Mouse (Mus musculus): ENCODE measurements at regions not wholly inside any gene's neighbourhood (a gene's known extent, or its start where the extent isn't known, plus 50 kb on each side); places are given as distances from the start of the nearest gene placed in this dataset.
A peak's percentile ranks its signal among the peaks of the same experiment; 100 is the strongest.

DNA sequence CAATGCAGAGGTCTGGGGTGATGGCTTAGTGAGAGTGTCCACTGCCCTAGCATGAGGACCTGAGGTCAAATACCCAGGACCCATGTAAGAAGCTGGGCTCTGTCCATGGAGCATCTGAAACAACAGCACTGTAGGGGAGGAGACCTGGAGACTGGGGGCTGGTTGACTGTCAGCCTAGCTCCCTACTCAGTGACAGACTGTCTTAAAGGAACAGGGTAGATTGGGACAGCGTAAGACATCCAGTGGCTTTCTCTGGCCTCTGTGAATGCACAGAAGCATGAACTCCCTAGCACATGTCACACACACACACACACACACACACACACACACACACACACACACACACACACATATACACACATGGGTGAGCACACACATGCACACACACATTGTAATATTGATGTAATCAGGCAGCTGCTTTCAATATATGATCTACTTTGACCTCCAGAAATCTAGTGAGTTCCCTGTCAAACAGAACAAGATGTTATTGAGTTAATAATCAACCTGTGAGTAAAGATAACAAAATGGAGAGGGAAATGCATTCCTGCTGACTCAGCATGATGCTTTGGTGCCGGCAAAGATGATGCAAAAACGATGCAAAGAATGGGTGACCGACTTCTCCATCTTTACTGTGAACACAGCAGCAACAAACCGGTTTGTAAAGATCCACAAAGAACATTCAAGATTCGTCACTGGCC, 133.6 kb upstream of the Zfp217 start:
- Histone ChIP-seq H3K36me3 (ENCODE audit: control insufficient read depth, insufficient read depth, low read length) (no peaks in the 10 kb centered on the region), H3K4me3 (ENCODE audit: low read depth, low read length) (no peak overlapping the region), H3K4me2 (ENCODE audit: low read length) (no peak overlapping the region), H3K9ac (ENCODE audit: low read depth, low read length) (no peak overlapping the region), H3K4me1 (ENCODE audit: control insufficient read depth, insufficient read depth, low read length) (peaks cover 2% of the 10 kb centered on the region; the same call in 1 of the 2 replicates), H3K27ac (ENCODE audit: low read length) (no peak overlapping the region), H3K27me3 (ENCODE audit: control insufficient read depth, insufficient read depth, low read depth, low read length) (no peaks in the 10 kb centered on the region), H3K9me3 (replicated peaks; ENCODE audit: control insufficient read depth, low read length, poor library complexity, severe bottlenecking) (no peaks in the 10 kb centered on the region)
- no peak for ATAC-seq
- WGBS, result 79% methylated on average over 6 of the region's 6 CpGs

GRCm38 (mm10) chr2:170280733-170281132, 132.8 kb upstream of the Zfp217 start:
- WGBS, result 60% methylated on average over 6 of the region's 6 CpGs
- no peaks in the 10 kb centered on the region for H3K4me1 ChIP-seq (ENCODE audit: control insufficient read depth, insufficient read depth, low read length)

GRCm38 (mm10) chr2:170277896-170278295, 130.0 kb upstream of the Zfp217 start:
- H3K27me3 ChIP-seq (ENCODE audit: control insufficient read depth, insufficient read depth, low read depth, low read length), result no peaks in the 10 kb centered on the region
- H3K4me3 ChIP-seq (ENCODE audit: low read depth, low read length), result no peak overlapping the region
- H3K9ac ChIP-seq (ENCODE audit: low read depth, low read length), result no peak overlapping the region
- 82% methylated on average over 8 of the region's 8 CpGs for WGBS
- no peaks in the 10 kb centered on the region for H3K9me3 ChIP-seq (replicated peaks; ENCODE audit: control insufficient read depth, low read length, poor library complexity, severe bottlenecking)
- ATAC-seq, result no peak
- H3K4me2 ChIP-seq (ENCODE audit: low read length), result no peak overlapping the region
- H3K27ac ChIP-seq (ENCODE audit: low read length), result no peak overlapping the region
- H3K4me1 ChIP-seq (ENCODE audit: control insufficient read depth, insufficient read depth, low read length), result no peaks in the 10 kb centered on the region
- H3K36me3 ChIP-seq (ENCODE audit: control insufficient read depth, insufficient read depth, low read length), result no peaks in the 10 kb centered on the region

More at GRCm38 (mm10) chr2:170280733-170281132, 132.8 kb upstream of the Zfp217 start:
- Histone ChIP-seq H3K9ac (ENCODE audit: low read depth, low read length) (no peak overlapping the region), H3K4me2 (ENCODE audit: low read length) (no peak overlapping the region), H3K27me3 (ENCODE audit: control insufficient read depth, insufficient read depth, low read depth, low read length) (no peaks in the 10 kb centered on the region), H3K4me3 (ENCODE audit: low read depth, low read length) (no peak overlapping the region), H3K36me3 (ENCODE audit: control insufficient read depth, insufficient read depth, low read length) (no peaks in the 10 kb centered on the region), H3K27ac (ENCODE audit: low read length) (no peak overlapping the region), H3K9me3 (replicated peaks; ENCODE audit: control insufficient read depth, low read length, poor library complexity, severe bottlenecking) (no peaks in the 10 kb centered on the region)
- ATAC-seq, result no peak

DNA sequence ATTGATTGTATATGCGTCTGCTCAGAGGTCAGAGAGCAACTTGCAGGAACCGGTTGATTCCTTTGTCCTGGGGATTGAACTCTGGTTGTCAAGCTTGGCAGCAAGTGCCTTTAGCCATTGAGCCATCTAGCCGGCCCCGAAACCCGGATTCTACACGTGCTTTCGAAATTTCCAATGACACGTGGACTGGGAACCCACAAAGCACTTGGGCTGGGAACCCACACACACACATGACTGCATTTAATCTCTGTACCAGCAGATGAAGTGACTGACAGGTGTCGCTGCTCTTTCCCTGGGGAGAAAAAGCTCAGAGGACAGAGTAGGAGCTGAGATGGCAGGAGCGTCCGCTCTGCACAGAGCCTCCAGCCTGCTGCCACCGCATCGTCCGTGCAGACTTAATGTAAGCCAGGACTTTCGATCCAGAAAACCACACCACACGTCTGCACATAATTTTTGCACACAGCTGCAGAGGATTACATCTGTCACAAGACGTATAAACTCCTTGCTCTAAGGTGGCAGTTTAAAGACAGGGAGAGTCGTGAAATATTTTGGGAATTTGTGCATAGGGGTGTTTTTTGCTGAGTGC, 129.4 kb upstream of the Zfp217 start:
- no peak overlapping the region for H3K4me2 ChIP-seq (ENCODE audit: low read length)
- H3K9me3 ChIP-seq (replicated peaks; ENCODE audit: control insufficient read depth, low read length, poor library complexity, severe bottlenecking), result no peaks in the 10 kb centered on the region

DNA sequence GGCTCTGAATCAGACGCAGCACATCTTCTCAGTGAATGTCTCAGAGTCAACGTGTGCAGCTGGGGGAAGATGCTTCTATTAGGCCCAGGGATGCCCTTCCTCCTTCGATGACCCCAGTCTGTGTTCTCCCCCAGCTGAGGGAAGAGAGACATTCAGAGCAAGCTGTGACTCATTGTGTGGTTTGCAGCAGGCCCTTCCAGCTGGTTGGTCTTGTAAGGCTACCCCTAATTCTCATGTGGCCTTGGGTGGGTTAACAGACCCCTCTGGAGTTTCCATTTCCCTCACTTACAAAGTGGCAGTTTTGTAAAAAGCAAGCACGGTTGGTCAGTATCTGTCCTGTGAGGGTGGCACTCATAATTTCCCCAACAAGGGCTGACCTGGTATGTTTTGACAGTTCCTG, 127.8 kb upstream of the Zfp217 start:
- no peak for ATAC-seq
- no peak overlapping the region for H3K4me3 ChIP-seq (ENCODE audit: low read depth, low read length)
- H3K4me2 ChIP-seq (ENCODE audit: low read length), result no peak overlapping the region
- 72% methylated on average over 4 of the region's 4 CpGs for WGBS
- no peak overlapping the region for H3K9ac ChIP-seq (ENCODE audit: low read depth, low read length)
- H3K36me3 ChIP-seq (ENCODE audit: control insufficient read depth, insufficient read depth, low read length), result no peaks in the 10 kb centered on the region
- no peaks in the 10 kb centered on the region for H3K9me3 ChIP-seq (replicated peaks; ENCODE audit: control insufficient read depth, low read length, poor library complexity, severe bottlenecking)
- no peaks in the 10 kb centered on the region for H3K27me3 ChIP-seq (ENCODE audit: control insufficient read depth, insufficient read depth, low read depth, low read length)
- no peaks in the 10 kb centered on the region for H3K4me1 ChIP-seq (ENCODE audit: control insufficient read depth, insufficient read depth, low read length)
- no peak overlapping the region for H3K27ac ChIP-seq (ENCODE audit: low read length)

More for the DNA sequence above, 129.4 kb upstream of the Zfp217 start:
- H3K27ac ChIP-seq (ENCODE audit: low read length), result no peak overlapping the region
- no peaks in the 10 kb centered on the region for H3K4me1 ChIP-seq (ENCODE audit: control insufficient read depth, insufficient read depth, low read length)
- 83% methylated on average over 18 of the region's 18 CpGs for WGBS
- ATAC-seq, result no peak
- no peak overlapping the region for H3K9ac ChIP-seq (ENCODE audit: low read depth, low read length)
- H3K4me3 ChIP-seq (ENCODE audit: low read depth, low read length), result no peak overlapping the region
- no peaks in the 10 kb centered on the region for H3K27me3 ChIP-seq (ENCODE audit: control insufficient read depth, insufficient read depth, low read depth, low read length)
- H3K36me3 ChIP-seq (ENCODE audit: control insufficient read depth, insufficient read depth, low read length), result no peaks in the 10 kb centered on the region

DNA sequence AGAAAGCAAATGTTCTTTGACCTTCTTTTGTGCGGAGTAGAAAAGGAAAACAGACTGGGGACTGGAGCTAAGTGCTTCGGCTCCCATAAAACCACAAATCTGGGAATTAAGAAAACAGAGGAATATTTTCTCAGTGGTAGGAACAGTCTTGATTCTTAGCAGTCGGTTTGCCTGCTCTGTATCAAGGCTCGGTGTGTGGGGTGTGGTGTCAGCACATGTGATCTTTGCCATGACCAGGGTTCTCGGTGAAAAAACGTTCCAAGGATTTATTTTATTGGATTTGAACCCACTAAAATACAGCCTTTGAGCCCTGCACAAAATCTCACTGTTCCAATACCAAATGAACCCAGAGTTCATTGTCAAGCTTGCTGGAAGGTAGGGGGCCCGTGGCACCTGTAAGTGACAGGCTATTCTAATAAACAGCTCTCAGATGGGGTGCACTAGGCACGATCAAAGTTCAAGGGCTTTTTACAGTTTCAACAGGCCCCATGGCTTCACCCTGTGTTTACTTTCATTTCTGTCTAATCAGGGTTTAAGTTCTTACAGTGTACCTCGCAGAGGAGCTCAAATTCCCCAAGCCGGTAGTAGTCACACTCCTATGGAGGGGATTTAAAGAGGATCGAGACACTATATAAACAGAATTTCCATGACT, 122.1 kb upstream of the Zfp217 start:
- H3K27ac ChIP-seq (ENCODE audit: low read length), result no peak overlapping the region; the same call in 1 of the 2 replicates
- no peaks in the 10 kb centered on the region for H3K36me3 ChIP-seq (ENCODE audit: control insufficient read depth, insufficient read depth, low read length)
- ATAC-seq, result no peak
- no peak overlapping the region for H3K9ac ChIP-seq (ENCODE audit: low read depth, low read length)
- H3K27me3 ChIP-seq (ENCODE audit: control insufficient read depth, insufficient read depth, low read depth, low read length), result no peaks in the 10 kb centered on the region
- H3K4me2 ChIP-seq (ENCODE audit: low read length), result no peak overlapping the region
- WGBS, result 81% methylated on average over 11 of the region's 11 CpGs
- H3K4me1 ChIP-seq (ENCODE audit: control insufficient read depth, insufficient read depth, low read length), result peaks cover 17% of the 10 kb centered on the region
- H3K4me3 ChIP-seq (ENCODE audit: low read depth, low read length), result no peak overlapping the region
- H3K9me3 ChIP-seq (replicated peaks; ENCODE audit: control insufficient read depth, low read length, poor library complexity, severe bottlenecking), result no peaks in the 10 kb centered on the region

DNA sequence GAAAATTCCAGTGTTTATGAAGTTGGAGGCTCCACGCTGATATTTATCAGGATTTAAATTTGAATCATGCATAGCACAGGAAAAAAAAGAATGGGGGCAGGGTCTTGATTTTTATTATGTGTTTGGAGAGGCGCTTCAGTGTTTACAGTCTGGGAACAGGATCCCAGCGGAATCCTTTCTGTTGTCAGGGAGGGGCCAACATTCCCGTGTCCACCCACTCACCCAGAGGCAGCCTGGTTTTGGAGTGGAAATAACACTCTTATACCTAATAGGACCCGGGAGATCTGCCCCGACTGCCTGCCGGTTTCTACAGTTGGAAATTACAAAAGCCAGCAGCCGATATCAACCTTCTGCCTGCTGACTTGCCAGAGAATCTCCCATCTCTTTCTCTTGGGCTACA, 120.2 kb upstream of the Zfp217 start:
- Histone ChIP-seq H3K9ac (ENCODE audit: low read depth, low read length) (no peak overlapping the region), H3K27ac (ENCODE audit: low read length) (no peak overlapping the region), H3K36me3 (ENCODE audit: control insufficient read depth, insufficient read depth, low read length) (no peaks in the 10 kb centered on the region), H3K4me2 (ENCODE audit: low read length) (no peak overlapping the region), H3K9me3 (replicated peaks; ENCODE audit: control insufficient read depth, low read length, poor library complexity, severe bottlenecking) (no peaks in the 10 kb centered on the region), H3K27me3 (ENCODE audit: control insufficient read depth, insufficient read depth, low read depth, low read length) (no peaks in the 10 kb centered on the region), H3K4me3 (ENCODE audit: low read depth, low read length) (no peak overlapping the region), H3K4me1 (ENCODE audit: control insufficient read depth, insufficient read depth, low read length) (peaks cover 17% of the 10 kb centered on the region)
- ATAC-seq, result no peak
- 33% methylated on average over 8 of the region's 8 CpGs for WGBS

GRCm38 (mm10) chr2:170267152-170267551, 119.2 kb upstream of the Zfp217 start:
- no peak for ATAC-seq
- H3K4me2 ChIP-seq (ENCODE audit: low read length), result peak overlapping the region; percentile 61
- peak overlapping the region; percentile 41; the same call in 1 of the 2 replicates for H3K27ac ChIP-seq (ENCODE audit: low read length)
- WGBS, result 5% methylated on average over 12 of the region's 12 CpGs
- no peaks in the 10 kb centered on the region for H3K36me3 ChIP-seq (ENCODE audit: control insufficient read depth, insufficient read depth, low read length)
- H3K4me3 ChIP-seq (ENCODE audit: low read depth, low read length), result peak overlapping the region; percentile 35
- peaks cover 17% of the 10 kb centered on the region for H3K4me1 ChIP-seq (ENCODE audit: control insufficient read depth, insufficient read depth, low read length)
- H3K27me3 ChIP-seq (ENCODE audit: control insufficient read depth, insufficient read depth, low read depth, low read length), result no peaks in the 10 kb centered on the region
- H3K9ac ChIP-seq (ENCODE audit: low read depth, low read length), result peak overlapping the region; percentile 32; the same call in 1 of the 2 replicates
- no peaks in the 10 kb centered on the region for H3K9me3 ChIP-seq (replicated peaks; ENCODE audit: control insufficient read depth, low read length, poor library complexity, severe bottlenecking)

All from midbrain, embryonic 16.5 days (tissue).